Mouse (Mus musculus) macrophage (primary cell): ENCODE measurements around the gene Cep68. TPM values are rescaled to one million over a fixed set of nuclear protein-coding genes. Genes with fewer than 3 reads are reported as not detected.

Experiments used
- H3K27ac ChIP-seq: fragments of 350-480 bp; formaldehyde crosslinking; 2 replicates; pipeline ENCODE4 v1.9.0; 2021
- H3K36me3 ChIP-seq: fragments of 350-480 bp; formaldehyde crosslinking; 2 replicates; pipeline ENCODE4 v1.9.0; 2021; ENCODE audit errors: inconsistent target
- H3K4me3 ChIP-seq: fragments of 350-480 bp; formaldehyde crosslinking; 2 replicates; pipeline ENCODE4 v1.9.0; 2021; ENCODE audit errors: inconsistent target
- H3K79me2 ChIP-seq: fragments of 350-480 bp; formaldehyde crosslinking; 2 replicates; pipeline ENCODE4 v1.9.0; 2021; ENCODE audit errors: inconsistent target
- WGBS: methylation state at CpG from one replicate; pipeline ENCODE4 v1.1.7; 2026; ENCODE audit warnings: inconsistent platforms; ENCODE audit not compliant: missing documents; 5-methylcytosine and 5-hydroxymethylcytosine counted together
- polyA plus RNA-seq: library from polyadenylated mRNA; stranded (reverse); fragments of 250-400 nt; gene quantifications from 3 replicates; pipeline ENCODE4 v1.2.4, GENCODE M21; 2018; ENCODE audit warnings: inconsistent platforms
- total RNA-seq, 78 experiments: library from RNA; depleted of rRNA; stranded (reverse); fragments of 250-400 nt; gene quantifications; 1 replicate in 9 of 78; 2 replicates in 24 of 78; 3 replicates in 43 of 78; 4 replicates in 2 of 78; pipeline ENCODE4 v1.2.4; 2018; ENCODE audit warnings: inconsistent platforms in 56 of 78

Gene Cep68
- total RNA-seq (2018; cell fraction: chromatin; rRNA removed): 10 to 100 TPM in 14 of 26 experiments, 1 to 10 TPM in 12; 1.8 to 35.2 (median 12.6) TPM
- total RNA-seq (2018; cell fraction: cytosol; rRNA removed): 1 to 10 TPM; 2.3 to 8.1 (median 5.4) TPM
- 10 to 100 TPM in 9 of 26 experiments, 1 to 10 TPM in 17; 2.0 to 51.1 (median 7.5) TPM for total RNA-seq (2018; cell fraction: nucleus; rRNA removed)
- 4.5 to 17.1 TPM (median 5.5 TPM) in 3 replicates for polyA plus RNA-seq

GRCm38 (mm10) chr11:20249296-20250110 is at the start of gene Cep68:
TSS of gene Cep68 (minus strand) at chr11:20249429.
- under 1% methylated on average over 53 of the region's 59 CpGs for WGBS
- Histone ChIP-seq H3K79me2 (peaks cover 41% of the 10 kb centered on the region), H3K4me3 (peak within 1 kb of the TSS; percentile 38), H3K27ac (peak within 1 kb of the TSS; percentile 34), H3K36me3 (no peaks in the 10 kb centered on the region)

- H3K27ac ChIP-seq: no peak overlapping the region
- no peak overlapping the region for H3K4me3 ChIP-seq
- no peaks in the 10 kb centered on the region for H3K36me3 ChIP-seq
- WGBS: 82% methylated on average over 3 of the region's 3 CpGs
- H3K79me2 ChIP-seq: no peaks in the 10 kb centered on the region
These were observed 35.2 kb upstream of the Cep68 start for GRCm38 (mm10) chr11:20284463-20284862.

GRCm38 (mm10) chr11:20282601-20283219 is 33.5 kb upstream of the Cep68 start:
- Histone ChIP-seq H3K27ac (no peak overlapping the region), H3K79me2 (no peaks in the 10 kb centered on the region), H3K36me3 (no peaks in the 10 kb centered on the region), H3K4me3 (no peak overlapping the region)
- WGBS: 87% methylated on average over 2 of the region's 2 CpGs

- WGBS: 49% methylated on average over 4 of the region's 5 CpGs
- Histone ChIP-seq H3K79me2 (no peaks in the 10 kb centered on the region), H3K36me3 (no peaks in the 10 kb centered on the region), H3K4me3 (no peak overlapping the region), H3K27ac (no peak overlapping the region)
These were observed 31.8 kb upstream of the Cep68 start for GRCm38 (mm10) chr11:20280982-20281381.

- Histone ChIP-seq H3K27ac (no peak overlapping the region), H3K36me3 (no peaks in the 10 kb centered on the region), H3K4me3 (no peak overlapping the region), H3K79me2 (no peaks in the 10 kb centered on the region)
- WGBS: 88% methylated on average over 5 of the region's 5 CpGs
These were observed 29.5 kb upstream of the Cep68 start for GRCm38 (mm10) chr11:20278702-20279101.

- WGBS: 84% methylated on average over 2 of the region's 2 CpGs
- Histone ChIP-seq H3K4me3 (no peak overlapping the region), H3K79me2 (no peaks in the 10 kb centered on the region), H3K36me3 (no peaks in the 10 kb centered on the region), H3K27ac (no peak overlapping the region)
These were observed 27.9 kb upstream of the Cep68 start for GRCm38 (mm10) chr11:20277106-20277505.

GRCm38 (mm10) chr11:20275974-20276373 is 26.7 kb upstream of the Cep68 start:
- WGBS: 89% methylated on average over 2 of the region's 2 CpGs

GRCm38 (mm10) chr11:20269885-20270284 is 20.7 kb upstream of the Cep68 start:
- Histone ChIP-seq H3K36me3 (no peaks in the 10 kb centered on the region), H3K4me3 (no peak overlapping the region), H3K27ac (no peak overlapping the region), H3K79me2 (no peaks in the 10 kb centered on the region)
- 68% methylated on average over 6 of the region's 6 CpGs for WGBS

More at GRCm38 (mm10) chr11:20275974-20276373, 26.7 kb upstream of the Cep68 start:
- Histone ChIP-seq H3K27ac (no peak overlapping the region), H3K79me2 (no peaks in the 10 kb centered on the region), H3K4me3 (no peak overlapping the region), H3K36me3 (no peaks in the 10 kb centered on the region)

GRCm38 (mm10) chr11:20262628-20263380 is 13.6 kb upstream of the Cep68 start:
- Histone ChIP-seq H3K36me3 (no peaks in the 10 kb centered on the region), H3K79me2 (no peaks in the 10 kb centered on the region), H3K4me3 (no peak overlapping the region), H3K27ac (no peak overlapping the region)
- 78% methylated on average over 8 of the region's 8 CpGs for WGBS

GRCm38 (mm10) chr11:20254791-20255190 is 5.6 kb upstream of the Cep68 start:
- H3K79me2 ChIP-seq: no peaks in the 10 kb centered on the region
- H3K27ac ChIP-seq: no peak overlapping the region
- no peak overlapping the region for H3K4me3 ChIP-seq
- WGBS: 95% methylated on average over 4 of the region's 4 CpGs
- H3K36me3 ChIP-seq: no peaks in the 10 kb centered on the region

GRCm38 (mm10) chr11:20253088-20253487 is 3.9 kb upstream of the Cep68 start:
- Histone ChIP-seq H3K4me3 (no peak overlapping the region), H3K79me2 (peaks cover 6% of the 10 kb centered on the region; the same call in 1 of the 2 replicates), H3K36me3 (no peaks in the 10 kb centered on the region), H3K27ac (no peak overlapping the region)
- WGBS: 94% methylated on average over 2 of the region's 2 CpGs

GRCm38 (mm10) chr11:20250476-20251178 is 1.4 kb upstream of the Cep68 start:
- H3K4me3 ChIP-seq: no peak overlapping the region
- no peak overlapping the region for H3K27ac ChIP-seq
- no peaks in the 10 kb centered on the region for H3K36me3 ChIP-seq
- WGBS: 84% methylated on average over 6 of the region's 6 CpGs
- peaks cover 30% of the 10 kb centered on the region for H3K79me2 ChIP-seq

- Histone ChIP-seq H3K4me3 (peak overlapping the region; percentile 33), H3K79me2 (peaks cover 48% of the 10 kb centered on the region), H3K36me3 (no peaks in the 10 kb centered on the region), H3K27ac (peak overlapping the region; percentile 34)
- WGBS: 0% methylated on average over 27 of the region's 39 CpGs
These were observed 389 bp downstream of the Cep68 start for GRCm38 (mm10) chr11:20248840-20249239.

GRCm38 (mm10) chr11:20248277-20248676 is 952 bp downstream of the Cep68 start:
- Histone ChIP-seq H3K4me3 (peak overlapping the region; percentile 33), H3K36me3 (no peaks in the 10 kb centered on the region), H3K79me2 (peaks cover 54% of the 10 kb centered on the region), H3K27ac (peak overlapping the region; percentile 34)
- 0% methylated on average over 4 of the region's 4 CpGs for WGBS
